Mouse (Mus musculus) embryonic facial prominence, embryonic 12.5 days (tissue): ENCODE results near the gene Pax2. TPM values are rescaled to one million over a fixed set of nuclear protein-coding genes. Genes with fewer than 3 reads are reported as not detected.

ENCODE experiments used
- ATAC-seq: fragments of 200-750 bp; cut with Nextera tagmentation; 2 replicates; pipeline ENCODE4 v1.8.0; 2017; ENCODE audit not compliant: insufficient number of reproducible peaks, insufficient read depth, low FRiP score, low TSS enrichment
- H3K27ac ChIP-seq: fragments of 300-500 bp; sonication (generic); 2 replicates; pipeline ENCODE4 v1.5.1; 2016; ENCODE audit warnings: mild to moderate bottlenecking
- H3K27me3 ChIP-seq: fragments of 300-500 bp; sonication (generic); 2 replicates; pipeline ENCODE4 v1.6.1; 2016; ENCODE audit warnings: mild to moderate bottlenecking, moderate library complexity
- H3K36me3 ChIP-seq: fragments of 300-500 bp; sonication (generic); 2 replicates; pipeline ENCODE4 v1.6.1; 2016; ENCODE audit warnings: mild to moderate bottlenecking
- H3K4me1 ChIP-seq: fragments of 300-500 bp; sonication (generic); 2 replicates; pipeline ENCODE4 v1.6.1; 2016
- H3K4me2 ChIP-seq: fragments of 300-500 bp; sonication (generic); replicated peaks from 2 replicates; pipeline ENCODE4 v1.6.1; 2016; ENCODE audit warnings: mild to moderate bottlenecking, moderate library complexity
- H3K4me3 ChIP-seq: fragments of 300-500 bp; sonication (generic); 2 replicates; pipeline ENCODE4 v1.5.1; 2016; ENCODE audit warnings: mild to moderate bottlenecking
- H3K9ac ChIP-seq: fragments of 300-500 bp; sonication (generic); 2 replicates; pipeline ENCODE4 v1.6.1; 2016; ENCODE audit warnings: mild to moderate bottlenecking, moderate library complexity
- H3K9me3 ChIP-seq: fragments of 300-500 bp; sonication (generic); 2 replicates; pipeline ENCODE4 v1.6.1; 2016; ENCODE audit warnings: mild to moderate bottlenecking, moderate library complexity
- WGBS: fragments of 180-500 bp; shearing (Covaris S2); methylation state at CpG from one replicate; pipeline ENCODE4 v1.1.7; 2016; 5-methylcytosine and 5-hydroxymethylcytosine counted together
- polyA plus RNA-seq: library from polyadenylated mRNA; unstranded; fragments of >200 nt; fragmentation: Nextera tagmentation; extraction: Ambion mirVana; gene quantifications from 2 replicates; pipeline ENCODE4 v1.2.1, GENCODE M21; 2016

The Pax2 gene
- polyA plus RNA-seq: 0.55 and 0.95 TPM in 2 replicates

DNA sequence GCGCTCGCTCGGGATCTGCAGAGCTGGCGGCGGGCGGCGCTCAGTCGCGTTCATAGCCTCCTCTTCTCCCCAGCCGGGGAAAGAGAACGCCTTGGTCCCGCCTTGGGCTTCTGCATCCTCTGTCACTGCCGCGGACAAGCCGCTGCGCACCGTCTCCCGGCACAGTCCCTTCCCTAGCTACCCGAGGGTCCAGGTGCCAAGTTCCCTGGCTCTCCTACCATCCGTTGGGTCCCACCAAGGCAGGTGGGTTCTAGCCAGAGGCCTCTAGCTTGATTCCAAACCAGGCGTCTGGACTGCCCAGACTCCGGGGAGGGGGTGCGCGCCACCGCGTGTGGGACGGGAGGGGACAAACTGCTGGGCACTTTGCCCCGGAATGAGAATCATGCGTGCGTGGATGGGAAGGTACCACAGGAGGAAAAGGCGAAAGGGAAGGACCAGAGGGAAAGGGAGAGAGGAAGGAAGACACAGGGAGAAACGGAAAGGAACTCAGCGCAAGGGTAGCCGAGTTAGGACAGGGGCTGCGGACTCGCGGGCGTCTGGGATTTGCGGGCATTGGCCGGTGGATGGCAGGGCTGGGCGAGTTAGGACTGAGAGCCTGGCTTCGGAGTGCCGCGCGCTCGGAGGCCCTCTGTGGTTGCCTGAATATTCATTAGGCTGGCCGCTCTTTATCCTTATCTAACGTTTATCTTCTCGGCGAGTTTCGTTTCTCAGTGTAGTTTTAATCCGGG, at the start of gene Pax2:
Pax2 (plus strand) TSS at position 353 of the 728 bp plus-strand sequence.
- WGBS: under 1% methylated on average over 52 of the region's 52 CpGs
- Histone ChIP-seq H3K36me3 (no peaks in the 10 kb centered on the region), H3K27me3 (peaks cover 93% of the 10 kb centered on the region), H3K4me1 (peaks cover 17% of the 10 kb centered on the region), H3K4me3 (peak within 1 kb of the TSS; percentile 36), H3K9me3 (no peaks in the 10 kb centered on the region), H3K9ac (peak within 1 kb of the TSS; percentile 24; the same call in 1 of the 2 replicates), H3K27ac (no peak within 1 kb of the TSS), H3K4me2 (peak within 1 kb of the TSS; percentile 62)
- no peak for ATAC-seq

- Histone ChIP-seq H3K9me3 (peaks cover 5% of the 10 kb centered on the region; the same call in 1 of the 2 replicates), H3K9ac (no peak overlapping the region), H3K27ac (no peak overlapping the region), H3K36me3 (no peaks in the 10 kb centered on the region), H3K4me1 (no peaks in the 10 kb centered on the region), H3K4me3 (no peak overlapping the region), H3K4me2 (no peak overlapping the region), H3K27me3 (peaks cover 12% of the 10 kb centered on the region)
- no peak for ATAC-seq
- WGBS: 71% methylated on average over 3 of the region's 3 CpGs
Observed at GRCm38 (mm10) chr19:44708885-44709284, 47.0 kb upstream of the Pax2 start.

- 64% methylated on average over 22 of the region's 22 CpGs for WGBS
- Histone ChIP-seq H3K9ac (no peak overlapping the region), H3K4me3 (no peak overlapping the region), H3K4me2 (no peak overlapping the region), H3K36me3 (no peaks in the 10 kb centered on the region), H3K9me3 (peaks cover 5% of the 10 kb centered on the region; the same call in 1 of the 2 replicates), H3K4me1 (peaks cover 21% of the 10 kb centered on the region), H3K27me3 (peaks cover 52% of the 10 kb centered on the region), H3K27ac (no peak overlapping the region)
- no peak for ATAC-seq
Observed at GRCm38 (mm10) chr19:44716731-44717600, 38.9 kb upstream of the Pax2 start.

GRCm38 (mm10) chr19:44719292-44720193, 36.3 kb upstream of the Pax2 start:
- no peaks in the 10 kb centered on the region for H3K36me3 ChIP-seq
- H3K9me3 ChIP-seq: no peaks in the 10 kb centered on the region
- H3K4me2 ChIP-seq: peak overlapping the region; percentile 85
- peak overlapping the region; percentile 39 for H3K4me3 ChIP-seq
- H3K9ac ChIP-seq: peak overlapping the region; percentile 37
- peaks cover 77% of the 10 kb centered on the region for H3K27me3 ChIP-seq
- 2% methylated on average over 30 of the region's 30 CpGs for WGBS
- peaks cover 32% of the 10 kb centered on the region for H3K4me1 ChIP-seq
- no peak for ATAC-seq
- no peak overlapping the region for H3K27ac ChIP-seq

- Histone ChIP-seq H3K4me3 (peak overlapping the region; percentile 39), H3K4me1 (peaks cover 32% of the 10 kb centered on the region), H3K27me3 (peaks cover 83% of the 10 kb centered on the region), H3K36me3 (no peaks in the 10 kb centered on the region), H3K27ac (no peak overlapping the region), H3K9me3 (no peaks in the 10 kb centered on the region), H3K9ac (peak overlapping the region; percentile 37), H3K4me2 (peak overlapping the region; percentile 85)
- under 1% methylated on average over 29 of the region's 29 CpGs for WGBS
- 0 out of 2 replicates have a peak, but pooled peaks have one; percentile 29 for ATAC-seq
Observed at GRCm38 (mm10) chr19:44720194-44720521, 35.7 kb upstream of the Pax2 start.

GRCm38 (mm10) chr19:44723611-44724440, 32.0 kb upstream of the Pax2 start:
- Histone ChIP-seq H3K36me3 (no peaks in the 10 kb centered on the region), H3K27me3 (peaks cover 84% of the 10 kb centered on the region), H3K4me3 (peak overlapping the region; percentile 27), H3K27ac (no peak overlapping the region), H3K9ac (no peak overlapping the region), H3K9me3 (no peaks in the 10 kb centered on the region), H3K4me2 (peak overlapping the region; percentile 49), H3K4me1 (peaks cover 30% of the 10 kb centered on the region)
- 0 out of 2 replicates have a peak, but pooled peaks have one; percentile 14 for ATAC-seq
- under 1% methylated on average over 33 of the region's 36 CpGs for WGBS

DNA sequence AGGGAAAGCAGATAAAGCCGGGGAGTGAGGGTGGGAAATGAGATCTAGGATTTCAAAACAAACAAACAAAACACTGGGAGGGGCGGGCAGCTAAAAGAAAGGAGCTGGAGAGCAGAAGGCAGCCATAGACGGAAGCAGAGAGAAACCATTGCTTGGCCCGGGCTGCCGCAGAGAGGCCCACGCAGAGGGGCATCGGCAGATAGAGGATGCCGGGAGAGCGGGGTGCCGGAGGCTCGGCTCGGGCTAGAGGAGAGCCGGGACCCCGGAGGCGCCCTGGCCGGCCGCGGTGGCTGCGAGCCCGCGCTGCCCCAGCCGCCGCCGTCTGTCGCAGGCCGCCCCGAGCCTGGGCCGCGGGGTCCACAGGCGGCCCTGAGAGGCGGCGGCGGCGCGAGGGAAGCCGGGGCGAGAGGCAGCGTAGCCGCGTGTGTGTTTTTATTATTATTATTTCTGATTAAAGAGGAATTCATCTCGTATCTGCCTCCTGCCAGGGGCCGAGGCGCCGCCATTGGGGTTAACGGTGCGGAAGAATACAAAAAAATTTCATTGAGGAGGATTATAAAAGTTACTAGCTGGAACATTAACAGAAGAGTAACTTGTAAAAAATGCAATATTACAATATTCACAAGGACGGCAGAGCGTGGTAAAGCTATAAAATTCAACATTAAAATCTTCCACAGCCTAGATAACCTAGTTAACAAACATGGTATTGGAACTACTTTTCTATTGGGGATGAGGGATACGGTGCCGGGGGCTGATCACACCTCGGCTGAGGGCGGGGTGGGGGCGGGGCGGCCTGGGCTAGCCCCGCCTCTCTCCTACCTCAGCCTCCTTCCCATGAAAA, 29.7 kb upstream of the Pax2 start:
- peaks cover 74% of the 10 kb centered on the region for H3K27me3 ChIP-seq
- no peak for ATAC-seq
- peaks cover 11% of the 10 kb centered on the region; the same call in 1 of the 2 replicates for H3K4me1 ChIP-seq
- peak overlapping the region; percentile 45 for H3K4me3 ChIP-seq
- no peak overlapping the region for H3K27ac ChIP-seq
- H3K4me2 ChIP-seq: peak overlapping the region; percentile 64
- peak overlapping the region; percentile 72 for H3K9ac ChIP-seq
- WGBS: under 1% methylated on average over 55 of the region's 55 CpGs
- no peaks in the 10 kb centered on the region for H3K9me3 ChIP-seq
- no peaks in the 10 kb centered on the region for H3K36me3 ChIP-seq

DNA sequence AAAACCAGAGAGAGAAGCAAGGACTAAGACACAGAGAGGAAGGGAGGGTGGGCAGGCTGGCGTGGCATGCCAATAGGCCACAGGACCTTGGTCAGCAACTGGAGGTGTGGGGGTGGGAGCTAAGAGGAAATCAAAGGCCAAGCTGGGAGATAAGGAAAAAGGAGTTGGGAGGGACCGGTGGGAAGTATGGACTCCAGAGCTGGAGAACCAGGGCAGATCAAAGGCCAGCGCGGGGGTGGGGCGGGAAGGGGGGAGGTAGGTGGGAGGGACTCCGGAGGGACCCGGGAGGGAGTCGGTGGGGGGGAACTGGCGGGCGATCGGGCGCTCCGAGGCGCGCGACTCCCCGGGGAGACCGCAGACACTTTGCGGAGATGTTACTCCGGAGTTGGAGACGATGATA, 21.7 kb upstream of the Pax2 start:
- H3K27ac ChIP-seq: no peak overlapping the region

DNA sequence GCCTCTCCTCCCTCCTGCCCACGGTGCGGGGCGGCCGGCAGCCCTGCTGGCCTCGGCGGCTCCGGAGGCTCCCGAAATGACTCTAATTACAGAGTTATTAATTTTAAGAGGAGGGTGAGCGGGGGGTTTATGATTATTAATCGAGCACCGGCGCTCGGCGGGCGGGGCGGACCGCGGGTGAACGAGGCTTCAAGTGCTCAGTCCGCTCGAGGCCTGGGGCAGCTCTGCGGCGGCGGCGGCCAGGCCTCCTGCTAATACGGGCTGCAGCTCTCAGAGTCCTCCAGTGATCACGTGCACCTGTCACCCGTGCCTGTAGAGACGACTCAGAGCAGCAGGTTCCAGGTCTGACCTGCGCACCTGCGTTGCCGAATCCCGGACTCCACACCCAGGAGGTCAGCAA, 21.2 kb upstream of the Pax2 start:
- peak overlapping the region; percentile 37 for H3K4me2 ChIP-seq
- H3K27ac ChIP-seq: no peak overlapping the region

More for the DNA sequence above, 21.7 kb upstream of the Pax2 start:
- Histone ChIP-seq H3K9ac (no peak overlapping the region), H3K36me3 (no peaks in the 10 kb centered on the region), H3K27me3 (peaks cover 90% of the 10 kb centered on the region), H3K4me1 (peaks cover 9% of the 10 kb centered on the region; the same call in 1 of the 2 replicates), H3K9me3 (no peaks in the 10 kb centered on the region), H3K4me3 (no peak overlapping the region), H3K4me2 (no peak overlapping the region)
- ATAC-seq: no peak
- WGBS: 2% methylated on average over 21 of the region's 21 CpGs

GRCm38 (mm10) chr19:44740300-44740699, 15.5 kb upstream of the Pax2 start:
- Histone ChIP-seq H3K27me3 (peaks cover 99% of the 10 kb centered on the region), H3K9me3 (no peaks in the 10 kb centered on the region), H3K36me3 (no peaks in the 10 kb centered on the region), H3K4me1 (peaks cover 12% of the 10 kb centered on the region; the same call in 1 of the 2 replicates), H3K9ac (no peak overlapping the region), H3K4me2 (no peak overlapping the region), H3K4me3 (no peak overlapping the region), H3K27ac (no peak overlapping the region)
- under 1% methylated on average over 16 of the region's 16 CpGs for WGBS
- no peak for ATAC-seq

More for the DNA sequence above, 21.2 kb upstream of the Pax2 start:
- Histone ChIP-seq H3K4me3 (0 out of 2 replicates have a peak overlapping the region, but pooled peaks have one; percentile 14), H3K9ac (no peak overlapping the region), H3K36me3 (no peaks in the 10 kb centered on the region), H3K27me3 (peaks cover 92% of the 10 kb centered on the region), H3K9me3 (no peaks in the 10 kb centered on the region), H3K4me1 (peaks cover 9% of the 10 kb centered on the region; the same call in 1 of the 2 replicates)
- 1% methylated on average over 29 of the region's 33 CpGs for WGBS
- ATAC-seq: no peak
